Mouse (Mus musculus): ENCODE measurements around the gene Pik3r5.

Pik3r5 gene

DNA sequence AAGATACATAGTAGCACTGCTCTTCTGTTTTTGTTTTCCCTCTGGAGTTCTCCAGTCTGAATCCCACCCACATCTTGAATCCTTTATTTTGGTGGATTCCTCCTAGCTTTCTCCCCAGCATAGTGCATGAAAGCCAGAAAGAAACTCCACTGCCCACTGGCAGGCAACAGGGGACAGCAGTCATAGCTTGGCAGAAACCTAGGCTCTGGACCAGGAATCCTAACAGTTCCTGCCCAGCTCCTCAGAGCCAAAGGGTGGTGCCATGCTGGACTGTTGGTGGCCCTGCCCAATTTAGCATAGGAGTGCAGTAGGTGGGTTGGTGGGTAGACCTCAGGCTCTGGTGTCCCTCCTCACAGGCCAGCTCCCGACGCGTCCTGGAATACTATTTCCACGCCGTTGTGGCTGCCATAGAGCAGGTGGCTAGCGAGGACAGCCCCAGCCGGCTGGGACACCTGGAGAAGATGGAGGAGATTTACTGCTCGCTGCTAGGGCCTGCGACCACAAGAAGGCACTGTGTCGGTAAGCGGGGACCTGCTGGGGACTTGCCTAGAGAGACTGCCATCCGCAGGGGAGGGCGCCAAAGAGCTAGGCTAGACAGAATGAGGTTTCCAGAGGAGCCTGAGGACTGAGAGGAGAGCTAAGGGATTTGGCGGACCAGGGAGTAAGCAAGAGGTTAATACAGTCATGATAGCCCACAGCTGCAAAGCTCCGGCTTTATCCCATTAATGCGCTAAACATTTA, 99.3 kb downstream of the Pik3r5 start:
- DNase-seq (ENCODE audit: low spot score) = peak; percentile 72

DNA sequence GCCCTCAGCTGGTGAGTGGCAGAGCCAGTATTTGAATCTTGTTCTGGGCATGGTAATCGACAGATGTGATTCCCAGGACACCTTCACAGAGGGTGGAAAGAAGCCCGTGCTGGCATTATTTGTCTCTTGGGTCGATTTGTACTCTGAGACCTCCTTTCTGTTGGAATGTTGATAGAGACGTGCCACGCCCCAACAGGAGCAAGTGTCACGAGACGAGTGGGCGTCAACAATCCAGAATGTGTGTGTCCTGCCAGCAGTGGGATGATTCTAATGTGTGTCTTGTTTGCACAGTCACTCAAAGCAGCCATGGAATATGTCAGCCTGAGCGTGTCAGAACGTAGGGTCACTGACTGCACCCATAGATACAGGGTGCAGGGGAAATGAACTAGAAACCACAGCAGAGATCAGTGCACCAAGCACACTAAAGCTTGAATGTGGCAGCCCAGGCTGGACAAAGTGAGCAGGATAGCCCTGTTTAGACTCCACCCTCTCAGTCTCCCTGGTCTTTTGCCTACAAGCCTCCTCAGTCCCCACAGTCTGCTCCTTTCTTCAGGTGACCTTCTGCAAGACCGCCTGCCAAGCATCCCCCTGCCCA, 100.1 kb downstream of the Pik3r5 start:
- no peak for DNase-seq (ENCODE audit: low spot score)

- DNase-seq (ENCODE audit: low spot score) = no peak
Observed at GRCm38 (mm10) chr11:68532773-68533172, 100.9 kb downstream of the Pik3r5 start.

- no peak for DNase-seq (ENCODE audit: low spot score)
Observed at GRCm38 (mm10) chr11:68533971-68534475, 102.1 kb downstream of the Pik3r5 start.

DNA sequence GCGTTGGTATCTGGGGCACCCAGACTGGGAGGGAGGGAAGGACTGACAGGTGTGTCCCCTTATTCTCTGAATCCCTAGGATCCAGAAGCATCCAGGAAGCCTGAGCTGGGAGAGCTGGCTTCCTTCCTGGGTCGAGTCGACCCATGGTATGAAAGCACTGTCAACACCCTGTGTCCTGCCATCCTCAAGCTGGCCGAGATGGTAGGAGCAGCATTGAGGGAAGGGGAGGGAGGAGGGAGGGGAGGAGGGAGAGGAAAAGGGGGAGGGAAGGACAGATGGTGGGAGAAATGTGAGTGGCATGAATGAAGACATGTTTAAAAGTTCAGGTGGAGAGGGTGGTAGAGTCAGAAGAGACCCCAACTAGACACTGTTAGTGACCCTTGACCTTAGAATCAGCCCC, 104.1 kb downstream of the Pik3r5 start:
- DNase-seq (ENCODE audit: low spot score) = no peak

DNA sequence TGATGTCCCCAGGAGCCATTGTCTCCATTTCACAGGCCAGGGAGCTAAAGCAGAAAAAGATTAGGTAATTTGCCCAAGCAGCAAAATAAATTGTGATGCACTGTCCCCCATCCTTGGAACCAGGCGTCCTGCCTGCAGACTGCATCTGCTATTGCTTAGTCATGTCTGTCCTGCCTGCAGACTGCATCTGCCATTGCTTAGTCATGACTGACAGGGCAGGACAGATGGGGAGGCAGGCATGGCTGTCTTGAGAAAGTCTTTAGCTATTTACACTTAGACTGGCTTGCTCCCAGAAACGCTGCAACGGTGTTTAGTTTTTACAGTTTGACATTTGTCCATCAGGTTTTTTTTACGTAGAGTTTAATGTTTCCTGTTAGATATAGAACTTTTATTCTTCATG, 104.5 kb downstream of the Pik3r5 start:
- DNase-seq (ENCODE audit: low spot score) = no peak

DNA sequence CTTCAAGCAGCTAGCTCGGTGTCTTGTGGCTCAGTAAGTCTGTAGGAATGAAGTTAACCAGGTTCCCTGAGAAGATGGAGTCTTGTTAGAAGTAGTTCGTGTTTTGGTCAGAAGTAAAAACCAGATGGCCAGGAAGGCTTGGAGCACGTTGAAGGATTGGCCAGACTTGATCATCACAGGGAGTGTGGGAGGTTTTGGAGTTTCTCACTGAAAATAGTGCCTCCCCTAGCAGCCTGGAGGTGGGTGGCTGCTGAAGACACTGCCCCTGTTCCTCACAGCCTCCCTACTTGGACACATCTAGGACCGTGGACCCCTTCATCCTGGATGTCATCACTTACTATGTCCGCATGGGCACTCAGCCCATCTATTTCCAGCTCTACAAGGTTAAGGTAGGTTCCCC, 107.7 kb downstream of the Pik3r5 start:
- DNase-seq (ENCODE audit: low spot score) = no peak

DNA sequence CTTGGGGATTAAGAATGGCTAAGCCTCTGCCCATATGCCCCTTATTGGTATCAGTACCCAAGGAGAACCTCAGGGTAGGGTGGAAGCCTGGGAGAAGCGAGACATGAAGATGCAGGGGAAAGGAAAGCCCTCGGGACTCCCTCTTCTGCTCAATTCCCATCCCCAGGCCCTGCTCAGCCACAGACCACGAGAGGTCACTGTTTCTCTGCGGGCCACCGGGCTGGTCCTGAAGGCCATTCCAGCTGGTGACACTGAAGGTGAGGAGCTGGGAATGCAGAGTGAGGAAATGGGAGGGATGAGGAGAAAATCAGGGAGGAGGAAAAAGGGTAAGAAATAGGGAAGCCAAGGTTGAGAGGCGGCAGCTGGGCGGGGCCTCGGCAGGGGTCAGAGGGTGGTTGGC, 112.6 kb downstream of the Pik3r5 start:
- peak; percentile 66 for DNase-seq (ENCODE audit: low spot score)

- no peak for DNase-seq (ENCODE audit: low spot score)
Observed at GRCm38 (mm10) chr11:68545172-68545571, 113.3 kb downstream of the Pik3r5 start.

GRCm38 (mm10) chr11:68545682-68546222, 113.8 kb downstream of the Pik3r5 start:
- no peak for DNase-seq (ENCODE audit: low spot score)
